Mouse (Mus musculus): ENCODE data around the gene Mrpl55.

Mrpl55 gene

GRCm38 (mm10) chr11:59202081-59202995, at the start of gene Mrpl55:
Gene Mrpl55 (plus strand): TSS chr11:59202486.
- peak; percentile 98 for DNase-seq

- no peak for DNase-seq
These were observed 48.1 kb upstream of the Mrpl55 start for GRCm38 (mm10) chr11:59154220-59154619.

DNA sequence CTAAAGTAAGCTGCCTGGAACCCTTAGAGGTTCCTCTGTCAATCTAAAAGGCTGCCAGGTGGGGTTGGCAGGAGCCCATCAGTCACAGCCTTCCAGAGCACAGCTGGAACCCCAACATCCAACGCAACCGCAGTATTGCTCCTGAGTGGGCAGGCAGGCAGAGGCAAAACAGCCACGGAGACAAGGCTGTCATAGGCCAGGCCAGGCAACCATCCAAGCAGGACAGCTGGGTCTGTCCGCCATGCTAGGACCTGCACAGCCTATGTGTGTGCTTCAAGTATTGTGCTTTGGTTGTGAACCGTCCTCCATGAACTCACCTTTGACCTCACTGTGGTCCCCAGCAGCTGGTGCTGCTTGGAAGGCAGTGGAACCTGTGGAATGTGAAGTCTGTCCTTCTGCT, 46.4 kb upstream of the Mrpl55 start:
- no peak for DNase-seq

DNA sequence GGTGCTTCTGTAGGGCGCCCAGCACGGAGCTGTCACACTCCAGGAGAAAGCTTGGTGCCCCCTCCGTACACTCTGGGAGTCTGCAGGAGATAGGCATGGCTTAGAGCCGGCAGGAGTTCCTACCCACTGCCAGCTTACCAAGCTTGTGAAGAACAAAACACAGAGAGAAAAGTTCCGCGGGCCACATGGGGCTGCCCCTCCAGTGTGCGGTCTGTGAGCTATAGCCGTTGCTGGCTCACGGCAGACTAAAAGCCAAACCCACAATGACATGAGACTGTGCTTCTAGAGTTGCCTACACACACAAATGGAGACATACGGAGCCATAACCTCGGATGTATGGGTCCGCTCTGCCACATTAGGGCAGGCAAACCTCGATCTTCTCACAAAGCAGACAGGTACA, 43.2 kb upstream of the Mrpl55 start:
- DNase-seq = no peak

GRCm38 (mm10) chr11:59159558-59159957, 42.7 kb upstream of the Mrpl55 start:
- DNase-seq = no peak

DNA sequence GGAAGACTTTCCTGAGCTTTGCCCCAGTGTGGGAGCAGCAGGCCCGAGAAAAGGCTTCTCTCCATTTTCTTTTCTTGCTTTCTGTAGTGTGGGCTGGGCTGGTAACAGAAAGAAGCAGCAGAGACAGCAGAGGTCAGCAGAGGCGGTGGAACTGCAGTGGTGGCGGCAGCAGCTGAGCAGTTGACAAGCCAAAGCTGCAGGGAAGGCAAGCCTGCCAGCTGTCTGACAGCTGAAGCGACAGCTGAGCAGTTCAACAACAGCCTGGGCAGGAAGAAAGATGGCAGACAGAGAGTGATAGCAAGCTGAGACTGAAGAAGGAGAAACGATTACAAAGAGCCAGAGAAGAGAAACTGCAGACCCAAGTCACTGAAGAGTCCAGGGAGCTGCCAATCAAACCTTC, 40.9 kb upstream of the Mrpl55 start:
- DNase-seq = no peak

DNA sequence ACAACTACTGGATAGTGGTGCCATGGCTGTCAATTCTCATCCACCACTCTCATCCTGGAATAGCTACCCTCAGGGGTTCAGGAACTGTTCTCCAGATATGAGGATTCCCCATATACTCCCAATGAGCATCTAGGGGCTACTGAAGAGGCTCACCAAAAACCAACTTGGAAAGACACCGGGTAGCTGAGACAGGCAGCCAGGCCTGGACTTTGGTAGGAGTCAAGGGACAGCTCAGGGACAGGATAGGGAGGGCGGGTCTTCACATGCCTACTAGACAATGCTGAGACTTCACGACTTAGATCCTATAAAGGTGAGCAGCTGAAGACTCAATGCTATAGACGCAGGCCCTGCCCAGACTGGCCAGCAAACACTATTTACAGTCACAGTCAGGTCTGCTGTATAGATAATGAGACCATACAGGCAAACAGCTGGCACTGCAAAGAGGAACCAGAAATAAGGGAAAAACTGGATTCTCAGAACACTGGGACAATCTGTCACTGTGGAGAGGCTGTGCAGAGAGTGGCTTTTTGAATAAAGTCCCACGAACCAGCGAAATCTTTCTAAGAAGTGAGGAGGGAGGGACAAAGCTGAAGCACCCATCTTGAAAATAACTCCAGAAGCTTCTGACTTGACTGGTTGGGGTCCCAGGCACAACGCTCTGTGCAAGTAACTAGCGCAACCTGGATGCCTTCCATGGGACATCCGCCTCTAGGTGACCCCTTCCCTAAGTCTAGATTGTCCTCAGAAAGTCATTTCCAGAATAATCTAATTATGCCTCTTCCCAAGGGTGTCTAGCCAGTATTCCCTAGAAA, 39.6 kb upstream of the Mrpl55 start:
- DNase-seq = no peak

DNA sequence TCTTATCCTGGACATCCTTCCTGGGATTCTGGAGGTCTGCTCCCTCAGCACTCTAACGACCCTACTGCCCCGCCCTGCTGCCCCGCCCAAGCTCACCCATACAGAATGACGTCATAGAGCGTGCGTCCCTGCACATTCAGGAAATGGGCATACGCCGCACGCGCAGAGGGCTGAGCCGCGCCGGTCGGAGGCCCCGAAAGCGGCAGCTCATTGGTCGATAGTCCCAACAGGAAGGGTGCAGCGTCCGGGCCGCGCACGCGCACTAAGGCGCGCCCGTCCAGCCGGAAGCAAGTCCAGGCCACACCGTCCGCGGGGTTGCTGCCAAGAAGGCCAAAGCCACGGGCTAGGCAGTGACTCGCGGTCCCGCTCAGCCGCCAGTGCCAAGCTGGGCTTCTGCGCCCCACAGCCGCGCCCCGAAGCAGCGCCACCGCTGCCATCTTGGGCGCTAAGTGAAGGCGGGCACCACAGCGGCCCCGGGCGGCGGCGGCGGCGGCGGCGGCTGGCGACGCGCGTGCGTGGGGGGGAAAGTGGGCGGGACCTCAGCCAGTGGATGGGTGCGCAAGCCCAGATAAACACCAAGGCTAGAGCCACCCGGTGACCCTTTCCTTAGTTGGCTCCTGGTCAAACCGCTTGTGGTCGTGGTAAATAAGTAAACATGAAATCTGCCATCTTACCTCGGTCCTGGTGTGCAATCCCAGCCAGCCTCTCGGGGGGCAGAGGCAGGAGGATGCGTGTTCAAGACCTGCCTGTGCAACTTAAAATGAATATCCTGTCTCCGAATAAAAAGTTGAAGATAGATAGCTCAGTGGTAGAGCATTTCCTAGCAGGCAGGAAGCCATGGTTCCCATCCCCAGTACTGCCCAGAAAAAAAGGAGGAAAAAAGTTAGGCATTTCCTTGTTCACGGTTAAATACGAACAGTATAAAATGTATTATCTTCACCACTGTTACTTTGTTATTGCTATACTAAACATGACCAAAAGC, 38.7 kb upstream of the Mrpl55 start, which contains the start of gene Iba57:
Iba57 (minus strand) TSS at position 485 of the 982 bp plus-strand sequence.
- DNase-seq = peak; percentile 97

DNA sequence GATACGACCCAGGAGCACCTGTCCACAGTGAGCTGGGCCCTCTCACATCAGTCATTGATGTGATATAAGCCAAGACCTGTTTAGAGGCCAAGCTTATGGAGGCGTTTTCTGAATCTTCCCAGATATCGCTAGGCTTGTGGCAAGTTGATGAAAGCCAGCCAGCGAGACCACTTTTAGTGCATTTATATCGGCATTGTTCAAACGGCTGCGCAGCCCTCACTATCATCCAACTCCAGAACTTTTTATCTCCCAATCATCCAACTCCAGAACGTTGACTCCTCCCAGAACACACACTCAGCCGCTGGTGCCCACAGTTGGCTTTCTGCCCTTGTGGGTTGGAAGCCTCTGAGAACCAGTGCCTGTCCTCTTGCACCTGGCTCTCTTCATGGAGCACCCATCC, 37.9 kb upstream of the Mrpl55 start:
- DNase-seq = no peak

- DNase-seq = no peak
These were observed 36.6 kb upstream of the Mrpl55 start for GRCm38 (mm10) chr11:59165616-59166241.

GRCm38 (mm10) chr11:59169807-59170206, 32.5 kb upstream of the Mrpl55 start:
- no peak for DNase-seq

DNA sequence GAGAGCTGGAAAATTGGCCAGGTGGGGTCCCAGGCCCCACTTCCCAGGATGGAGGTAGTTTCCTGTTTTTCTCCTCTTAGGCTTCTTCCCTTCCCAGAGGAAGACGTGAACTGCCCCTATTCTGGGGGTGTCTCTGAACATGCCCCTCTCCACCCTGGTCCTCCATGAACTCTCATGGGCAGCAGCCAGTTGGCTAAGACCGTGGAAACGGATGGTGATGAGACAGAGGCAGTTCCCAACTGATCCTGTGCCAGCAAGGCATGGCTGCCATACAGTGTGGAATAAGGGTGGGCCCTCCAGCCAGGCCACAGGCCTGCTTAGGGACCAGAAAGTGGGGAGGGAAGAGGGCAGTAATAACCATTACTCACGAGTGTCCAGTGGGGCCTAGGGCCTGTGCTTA, 31.7 kb upstream of the Mrpl55 start:
- DNase-seq = no peak

- no peak for DNase-seq
These were observed 28.0 kb upstream of the Mrpl55 start for GRCm38 (mm10) chr11:59174189-59174838.

- DNase-seq = no peak
These were observed 25.8 kb upstream of the Mrpl55 start for GRCm38 (mm10) chr11:59176475-59176874.

- no peak for DNase-seq
These were observed 25.4 kb upstream of the Mrpl55 start for GRCm38 (mm10) chr11:59176921-59177320.

DNA sequence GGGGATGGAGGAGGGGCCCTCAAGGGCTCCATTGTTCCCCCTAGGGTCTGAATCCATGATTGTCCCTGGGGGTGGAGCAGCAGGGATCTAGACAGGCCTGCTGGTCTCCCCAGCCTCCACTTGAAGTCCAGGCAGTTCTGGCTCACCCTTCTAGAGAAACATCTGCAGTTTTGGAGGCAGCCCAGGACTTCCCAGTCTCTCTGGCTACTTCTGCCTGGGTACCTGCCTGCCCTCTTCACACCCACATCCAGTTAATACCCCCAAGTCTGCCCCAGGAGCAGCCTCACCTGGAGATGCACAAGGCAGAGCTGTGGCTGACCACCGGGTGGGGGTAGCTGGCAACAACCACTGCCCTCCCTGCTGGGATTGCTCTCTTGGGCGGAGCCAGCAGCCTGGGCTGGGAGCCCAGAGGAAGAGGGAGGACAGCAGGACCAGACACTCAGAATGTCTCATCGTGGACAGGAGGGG, 19.4 kb upstream of the Mrpl55 start, which contains the start of gene Gjc2:
Gjc2 (minus strand) TSS at position 350 of the 468 bp plus-strand sequence.
- DNase-seq = peak; percentile 9

GRCm38 (mm10) chr11:59183821-59184220, 18.5 kb upstream of the Mrpl55 start:
- peak; percentile 58 for DNase-seq

DNA sequence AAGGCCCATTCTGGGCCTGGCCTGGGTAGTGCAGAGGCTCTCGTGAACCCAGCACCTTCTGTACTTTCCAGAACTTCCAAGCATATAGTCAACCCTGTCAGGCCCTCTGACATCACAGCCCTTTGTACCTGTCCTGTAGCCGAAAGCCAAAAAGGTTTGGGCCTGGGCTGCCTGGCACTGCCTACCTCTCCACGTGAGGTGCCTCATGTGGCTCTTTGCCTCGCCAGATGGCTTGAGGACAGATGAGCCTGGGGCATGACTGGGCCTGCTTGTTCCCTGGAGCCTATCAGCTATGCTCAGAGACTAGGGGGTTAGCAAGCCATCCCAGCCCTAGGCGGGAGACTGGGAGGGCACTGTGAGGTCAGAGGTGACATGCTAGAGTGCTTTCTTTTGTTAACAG, 16.8 kb upstream of the Mrpl55 start:
- DNase-seq = no peak

DNA sequence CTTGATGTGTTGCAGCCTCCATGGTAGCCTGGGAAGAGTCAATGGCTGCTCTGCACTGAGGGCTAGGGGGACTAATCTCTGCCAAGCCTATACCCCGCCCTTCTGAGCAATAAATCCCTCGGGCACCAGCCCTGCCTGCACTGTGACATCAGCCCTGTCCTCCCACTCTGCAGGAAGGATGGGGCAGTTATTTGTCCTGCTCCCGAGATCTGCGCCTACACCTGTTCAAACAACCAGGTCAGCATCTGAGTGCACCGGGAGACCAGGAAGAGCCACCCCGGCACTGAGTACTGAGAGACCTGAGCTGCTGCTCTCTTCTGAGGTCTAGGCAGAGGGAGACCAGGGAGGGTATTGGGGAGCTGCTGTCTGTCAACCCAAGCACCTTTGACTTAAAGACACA, 14.6 kb upstream of the Mrpl55 start:
- DNase-seq = no peak

- peak; percentile 90 for DNase-seq
These were observed 10.8 kb upstream of the Mrpl55 start for GRCm38 (mm10) chr11:59191231-59192058.

GRCm38 (mm10) chr11:59192059-59192386, 10.3 kb upstream of the Mrpl55 start, which contains the start of gene Guk1:
Gene Guk1 (minus strand): TSS chr11:59192212.
- no peak for DNase-seq
